Mouse (Mus musculus): ENCODE measurements around the gene Slc30a9. TPM values are rescaled to one million over a fixed set of nuclear protein-coding genes. Genes with fewer than 3 reads are reported as not detected.

The Slc30a9 gene
- polyA plus RNA-seq, 1 experiment from 2014 or later = 150 TPM

GRCm38 (mm10) chr5:67340811-67341210 lies 34.1 kb downstream of the Slc30a9 start:
- Histone ChIP-seq H3K4me3 (no peak overlapping the region), H3K9me3 (no peaks in the 10 kb centered on the region), H3K27me3 (no peaks in the 10 kb centered on the region), H3K36me3 (peaks cover 53% of the 10 kb centered on the region), H3K27ac (no peak overlapping the region), H3K9ac (no peak overlapping the region), H3K4me1 (replicated peaks) (no peaks in the 10 kb centered on the region), H3K4me2 (no peak overlapping the region)
- WGBS = 91% methylated on average over 6 of the region's 6 CpGs
- no peak for ATAC-seq (ENCODE audit: low FRiP score)

- H3K4me1 ChIP-seq (replicated peaks) = no peaks in the 10 kb centered on the region
- H3K27me3 ChIP-seq = no peaks in the 10 kb centered on the region
- 90% methylated on average over 2 of the region's 2 CpGs for WGBS
- H3K36me3 ChIP-seq = peaks cover 80% of the 10 kb centered on the region
- no peak overlapping the region for H3K9ac ChIP-seq
- H3K4me3 ChIP-seq = no peak overlapping the region
- H3K9me3 ChIP-seq = no peaks in the 10 kb centered on the region
- no peak overlapping the region for H3K4me2 ChIP-seq
- H3K27ac ChIP-seq = no peak overlapping the region
- ATAC-seq (ENCODE audit: low FRiP score) = no peak
These were observed 40.3 kb downstream of the Slc30a9 start for GRCm38 (mm10) chr5:67347060-67347459.

GRCm38 (mm10) chr5:67348949-67349348 lies 42.2 kb downstream of the Slc30a9 start:
- Histone ChIP-seq H3K4me1 (replicated peaks) (no peaks in the 10 kb centered on the region), H3K27ac (no peak overlapping the region), H3K9me3 (no peaks in the 10 kb centered on the region), H3K27me3 (no peaks in the 10 kb centered on the region), H3K4me2 (no peak overlapping the region), H3K36me3 (peaks cover 79% of the 10 kb centered on the region), H3K4me3 (no peak overlapping the region), H3K9ac (no peak overlapping the region)
- ATAC-seq (ENCODE audit: low FRiP score) = no peak
- 64% methylated on average over 10 of the region's 10 CpGs for WGBS

- 95% methylated on average over 10 of the region's 10 CpGs for WGBS
- no peak for ATAC-seq (ENCODE audit: low FRiP score)
- peaks cover 3% of the 10 kb centered on the region for H3K36me3 ChIP-seq
- H3K4me3 ChIP-seq = no peak overlapping the region
- no peaks in the 10 kb centered on the region for H3K9me3 ChIP-seq
- H3K27me3 ChIP-seq = no peaks in the 10 kb centered on the region
- H3K27ac ChIP-seq = no peak overlapping the region
- H3K9ac ChIP-seq = no peak overlapping the region
- no peak overlapping the region for H3K4me2 ChIP-seq
- H3K4me1 ChIP-seq (replicated peaks) = no peaks in the 10 kb centered on the region
These were observed 55.6 kb downstream of the Slc30a9 start for GRCm38 (mm10) chr5:67362316-67362715.

- WGBS = 81% methylated on average over 2 of the region's 2 CpGs
These were observed 56.2 kb downstream of the Slc30a9 start for GRCm38 (mm10) chr5:67362931-67363330.

GRCm38 (mm10) chr5:67377044-67377621 lies 70.4 kb downstream of the Slc30a9 start:
- no peak for ATAC-seq (ENCODE audit: low FRiP score)
- 91% methylated on average over 8 of the region's 8 CpGs for whole genome bisulfite sequencing

More at GRCm38 (mm10) chr5:67362931-67363330, 56.2 kb downstream of the Slc30a9 start:
- Histone ChIP-seq H3K9me3 (no peaks in the 10 kb centered on the region), H3K9ac (no peak overlapping the region), H3K27ac (no peak overlapping the region), H3K4me3 (no peak overlapping the region), H3K27me3 (no peaks in the 10 kb centered on the region), H3K4me1 (replicated peaks) (no peaks in the 10 kb centered on the region), H3K4me2 (no peak overlapping the region), H3K36me3 (no peaks in the 10 kb centered on the region)
- no peak for ATAC-seq (ENCODE audit: low FRiP score)

GRCm38 (mm10) chr5:67381690-67382089 lies 74.9 kb downstream of the Slc30a9 start:
- no peaks in the 10 kb centered on the region for H3K9me3 ChIP-seq
- no peaks in the 10 kb centered on the region for H3K27me3 ChIP-seq
- H3K36me3 ChIP-seq = peaks cover 6% of the 10 kb centered on the region; the same call in 1 of the 2 replicates
- H3K4me1 ChIP-seq (replicated peaks) = no peaks in the 10 kb centered on the region
- H3K4me2 ChIP-seq = no peak overlapping the region
- no peak overlapping the region for H3K4me3 ChIP-seq
- no peak for ATAC-seq (ENCODE audit: low FRiP score)
- no peak overlapping the region for H3K27ac ChIP-seq
- WGBS = 56% methylated on average over 2 of the region's 2 CpGs
- no peak overlapping the region for H3K9ac ChIP-seq

More at GRCm38 (mm10) chr5:67377044-67377621, 70.4 kb downstream of the Slc30a9 start:
- no peak overlapping the region for H3K4me2 ChIP-seq
- H3K27me3 ChIP-seq = no peaks in the 10 kb centered on the region
- H3K4me1 ChIP-seq (replicated peaks) = no peaks in the 10 kb centered on the region
- no peak overlapping the region for H3K27ac ChIP-seq
- no peaks in the 10 kb centered on the region for H3K9me3 ChIP-seq
- no peak overlapping the region for H3K4me3 ChIP-seq
- no peak overlapping the region for H3K9ac ChIP-seq
- no peaks in the 10 kb centered on the region for H3K36me3 ChIP-seq

- Histone ChIP-seq H3K9me3 (no peaks in the 10 kb centered on the region), H3K27ac (no peak overlapping the region), H3K9ac (no peak overlapping the region), H3K27me3 (no peaks in the 10 kb centered on the region), H3K4me3 (no peak overlapping the region), H3K36me3 (peaks cover 6% of the 10 kb centered on the region; the same call in 1 of the 2 replicates), H3K4me2 (no peak overlapping the region), H3K4me1 (replicated peaks) (no peaks in the 10 kb centered on the region)
- WGBS = 92% methylated on average over 7 of the region's 7 CpGs
- no peak for ATAC-seq (ENCODE audit: low FRiP score)
These were observed 75.8 kb downstream of the Slc30a9 start for GRCm38 (mm10) chr5:67382556-67382955.

- Histone ChIP-seq H3K9me3 (no peaks in the 10 kb centered on the region), H3K27ac (no peak overlapping the region), H3K27me3 (no peaks in the 10 kb centered on the region), H3K4me3 (no peak overlapping the region), H3K4me2 (no peak overlapping the region), H3K4me1 (replicated peaks) (no peaks in the 10 kb centered on the region), H3K9ac (no peak overlapping the region), H3K36me3 (peaks cover 26% of the 10 kb centered on the region)
- ATAC-seq (ENCODE audit: low FRiP score) = no peak
- 84% methylated on average over 6 of the region's 6 CpGs for WGBS
These were observed 87.2 kb downstream of the Slc30a9 start for GRCm38 (mm10) chr5:67393951-67394350.

GRCm38 (mm10) chr5:67395211-67395851 lies 88.6 kb downstream of the Slc30a9 start:
- Histone ChIP-seq H3K27me3 (no peaks in the 10 kb centered on the region), H3K4me3 (no peak overlapping the region), H3K36me3 (peaks cover 27% of the 10 kb centered on the region), H3K4me2 (no peak overlapping the region), H3K9ac (no peak overlapping the region), H3K9me3 (no peaks in the 10 kb centered on the region), H3K27ac (no peak overlapping the region), H3K4me1 (replicated peaks) (no peaks in the 10 kb centered on the region)
- ATAC-seq (ENCODE audit: low FRiP score) = no peak
- WGBS = 92% methylated on average over 11 of the region's 11 CpGs

GRCm38 (mm10) chr5:67397186-67397585 lies 90.4 kb downstream of the Slc30a9 start:
- H3K27me3 ChIP-seq = no peaks in the 10 kb centered on the region
- no peak overlapping the region for H3K4me2 ChIP-seq
- no peak overlapping the region for H3K27ac ChIP-seq
- H3K4me3 ChIP-seq = no peak overlapping the region
- 87% methylated on average over 14 of the region's 14 CpGs for WGBS
- H3K9ac ChIP-seq = no peak overlapping the region
- ATAC-seq (ENCODE audit: low FRiP score) = no peak
- no peaks in the 10 kb centered on the region for H3K4me1 ChIP-seq (replicated peaks)
- H3K36me3 ChIP-seq = peaks cover 27% of the 10 kb centered on the region
- H3K9me3 ChIP-seq = no peaks in the 10 kb centered on the region

- H3K4me1 ChIP-seq (replicated peaks) = no peaks in the 10 kb centered on the region
- no peak overlapping the region for H3K4me3 ChIP-seq
- no peaks in the 10 kb centered on the region for H3K27me3 ChIP-seq
- 82% methylated on average over 28 of the region's 28 CpGs for WGBS
- no peak for ATAC-seq (ENCODE audit: low FRiP score)
- peaks cover 44% of the 10 kb centered on the region for H3K36me3 ChIP-seq
- no peak overlapping the region for H3K27ac ChIP-seq
- H3K9ac ChIP-seq = no peak overlapping the region
- no peak overlapping the region for H3K4me2 ChIP-seq
- H3K9me3 ChIP-seq = no peaks in the 10 kb centered on the region
These were observed 93.3 kb downstream of the Slc30a9 start for GRCm38 (mm10) chr5:67399876-67400607.
